Mouse (Mus musculus) mesoderm, embryonic 11.5 days (tissue): ENCODE results near the gene Plk1.

ENCODE experiments used
- DNase-seq: peaks from one replicate; pipeline ENCODE4 v3.0.0-alpha.2; 2012; ENCODE audit warnings: low read depth, low spot score

The Plk1 gene

GRCm38 (mm10) chr7:122158915-122159902 lies at the start of gene Plk1:
Gene Plk1, plus strand, starts transcription at chr7:122159439.
- DNase-seq = peak; percentile 89

GRCm38 (mm10) chr7:122123518-122123917 lies 35.7 kb upstream of the Plk1 start:
- no peak for DNase-seq

- DNase-seq = peak; percentile 2
Measured at GRCm38 (mm10) chr7:122125636-122126035, 33.6 kb upstream of the Plk1 start.

- no peak for DNase-seq
Measured at GRCm38 (mm10) chr7:122126946-122127345, 32.3 kb upstream of the Plk1 start.

GRCm38 (mm10) chr7:122131834-122132233 lies 27.4 kb upstream of the Plk1 start:
- no peak for DNase-seq

GRCm38 (mm10) chr7:122132497-122133337 lies 26.5 kb upstream of the Plk1 start, which contains the start of the genes Palb2 and Dctn5:
Gene Palb2, minus strand, starts transcription at chr7:122132985.
Gene Dctn5, plus strand, starts transcription at chr7:122133041.
- peak; percentile 99 for DNase-seq

GRCm38 (mm10) chr7:122133338-122133625 lies 26.0 kb upstream of the Plk1 start:
- no peak for DNase-seq

GRCm38 (mm10) chr7:122135070-122135469 lies 24.2 kb upstream of the Plk1 start:
- DNase-seq = peak; percentile 36

GRCm38 (mm10) chr7:122137071-122137470 lies 22.2 kb upstream of the Plk1 start:
- no peak for DNase-seq

GRCm38 (mm10) chr7:122138190-122138589 lies 21.0 kb upstream of the Plk1 start:
- DNase-seq = no peak

GRCm38 (mm10) chr7:122140991-122141390 lies 18.2 kb upstream of the Plk1 start:
- DNase-seq = no peak

- DNase-seq = no peak
Measured at GRCm38 (mm10) chr7:122152473-122152872, 6.8 kb upstream of the Plk1 start.

- DNase-seq = no peak
Measured at GRCm38 (mm10) chr7:122158488-122158887, 751 bp upstream of the Plk1 start.

GRCm38 (mm10) chr7:122160037-122160436 lies 798 bp downstream of the Plk1 start:
- no peak for DNase-seq

GRCm38 (mm10) chr7:122163766-122164165 lies 4.5 kb downstream of the Plk1 start:
- DNase-seq = no peak

GRCm38 (mm10) chr7:122167203-122167602 lies 8.0 kb downstream of the Plk1 start:
- DNase-seq = no peak

- no peak for DNase-seq
Measured at GRCm38 (mm10) chr7:122170705-122171104, 11.5 kb downstream of the Plk1 start.

- DNase-seq = no peak
Measured at GRCm38 (mm10) chr7:122171613-122172012, 12.4 kb downstream of the Plk1 start.

- DNase-seq = no peak
Measured at GRCm38 (mm10) chr7:122180720-122181119, 21.5 kb downstream of the Plk1 start.

- no peak for DNase-seq
Measured at GRCm38 (mm10) chr7:122184569-122184968, 25.3 kb downstream of the Plk1 start.

- DNase-seq = no peak
Measured at GRCm38 (mm10) chr7:122186043-122186442, 26.8 kb downstream of the Plk1 start, which contains the start of gene Ern2. Gene Ern2, minus strand, starts transcription at chr7:122186207.

- DNase-seq = peak; percentile 65
Measured at GRCm38 (mm10) chr7:122189484-122189883, 30.2 kb downstream of the Plk1 start.
